Mouse (Mus musculus): ENCODE data around the gene Cdyl2. TPM values are rescaled to one million over a fixed set of nuclear protein-coding genes. Genes with fewer than 3 reads are reported as not detected.

Gene Cdyl2
- total RNA-seq, 2 experiments from 2014 or later, result 4.6 to 6.1 TPM

- DNase-seq (ENCODE audit: low spot score in 2 of 2), result no peak
These were observed 180.5 kb downstream of the Cdyl2 start for GRCm38 (mm10) chr8:116552255-116552654.

GRCm38 (mm10) chr8:116543366-116543765, 189.4 kb downstream of the Cdyl2 start:
- DNase-seq (ENCODE audit: low spot score in 2 of 2), result no peak

GRCm38 (mm10) chr8:116542842-116543241, 189.9 kb downstream of the Cdyl2 start:
- no peak for DNase-seq (ENCODE audit: low spot score in 2 of 2)

GRCm38 (mm10) chr8:116540136-116540535, 192.7 kb downstream of the Cdyl2 start:
- no peak for DNase-seq (ENCODE audit: low spot score in 2 of 2)

GRCm38 (mm10) chr8:116538763-116539162, 194.0 kb downstream of the Cdyl2 start:
- DNase-seq (ENCODE audit: low spot score in 2 of 2), result no peak

- DNase-seq (ENCODE audit: low spot score in 2 of 2), result no peak
These were observed 196.0 kb downstream of the Cdyl2 start for GRCm38 (mm10) chr8:116536786-116537185.

- no peak for DNase-seq (ENCODE audit: low spot score in 2 of 2)
These were observed 199.7 kb downstream of the Cdyl2 start for GRCm38 (mm10) chr8:116533081-116533480.

- DNase-seq (ENCODE audit: low spot score in 2 of 2), result no peak
These were observed 204.1 kb downstream of the Cdyl2 start for GRCm38 (mm10) chr8:116528736-116529135.

GRCm38 (mm10) chr8:116524915-116525314, 207.9 kb downstream of the Cdyl2 start:
- no peak for DNase-seq (ENCODE audit: low spot score in 2 of 2)

Other genes starting within 250 kb of the Cdyl2 start
- not detected for gene Dynlrb2, start 228.0 kb downstream of the Cdyl2 start, total RNA-seq (2021)
- gene Cmc2, start 188.5 kb upstream of the Cdyl2 start, total RNA-seq (2021), result 10 to 100 TPM; 53.0 to 57.0 TPM
- gene Cenpn, start 188.7 kb upstream of the Cdyl2 start, total RNA-seq (2021), result 1 to 10 TPM; 2.6 to 2.7 TPM
- gene Atmin, start 210.4 kb upstream of the Cdyl2 start, total RNA-seq (2021), result 10 to 100 TPM; 24.3 to 25.0 TPM
- gene 1700030J22Rik, start 246.0 kb upstream of the Cdyl2 start, total RNA-seq (2021), result 1 to 10 TPM; 1.4 to 1.5 TPM

All from adrenal gland, adult 18-20 months (tissue).